Mouse (Mus musculus) heart, adult 2 months (tissue): ENCODE data around the gene Dnal1. TPM values are rescaled to one million over a fixed set of nuclear protein-coding genes. Genes with fewer than 3 reads are reported as not detected.
"Not testable (repeated sequence)": the region's sequence is repeated elsewhere in the genome, so short reads cannot be mapped to it uniquely, and the experiment has no call there.

Source experiments
- DNase-seq, 2 experiments: peaks; one replicate each; pipeline ENCODE4 v3.0.0; 2021
- H3K27ac ChIP-seq: fragments of 200-600 bp; 2 replicates; pipeline ENCODE4 v1.8.1; 2022
- H3K27me3 ChIP-seq: fragments of 200-500 bp; 2 replicates; pipeline ENCODE4 v1.6.1; 2012; ENCODE audit warnings: mild to moderate bottlenecking, low read length, inconsistent platforms, mixed read lengths; ENCODE audit not compliant: control insufficient read depth, insufficient read depth
- H3K36me3 ChIP-seq: fragments of 200-500 bp; 2 replicates; pipeline ENCODE4 v1.6.1; 2012; ENCODE audit warnings: low read length, inconsistent platforms; ENCODE audit not compliant: control insufficient read depth, insufficient read depth
- H3K4me1 ChIP-seq: fragments of 200-500 bp; 2 replicates; pipeline ENCODE4 v1.6.1; 2011; ENCODE audit warnings: low read length; ENCODE audit not compliant: control insufficient read depth, insufficient read depth
- H3K4me3 ChIP-seq: fragments of 200-600 bp; 2 replicates; pipeline ENCODE4 v1.8.1; 2022
- H3K79me2 ChIP-seq: fragments of 200-500 bp; replicated peaks from 2 replicates; pipeline ENCODE4 v1.6.1; 2012; ENCODE audit warnings: mild to moderate bottlenecking, inconsistent platforms, low read length, moderate library complexity, mixed read lengths; ENCODE audit not compliant: control insufficient read depth, insufficient read depth
- H3K9ac ChIP-seq: fragments of 200-500 bp; 2 replicates; pipeline ENCODE4 v1.6.1; 2012; ENCODE audit warnings: low read depth, mild to moderate bottlenecking, control low read depth, inconsistent platforms, low read length, mixed read lengths
- CTCF ChIP-seq: fragments of 200-600 bp; IDR thresholded peaks from 2 replicates; pipeline ENCODE4 v1.8.1; 2022; ENCODE audit warnings: antibody characterized with exemption, mild to moderate bottlenecking, moderate library complexity
- EP300 ChIP-seq: fragments of 200-500 bp; IDR thresholded peaks from 2 replicates; pipeline ENCODE4 v1.6.1; 2011; ENCODE audit warnings: low read depth, low read length, control low read depth; ENCODE audit not compliant: insufficient read depth
- POLR2A ChIP-seq: fragments of 200-500 bp; IDR thresholded peaks from 2 replicates; pipeline ENCODE4 v1.6.1; 2011; ENCODE audit warnings: mild to moderate bottlenecking, low read depth, low read length, control low read depth; ENCODE audit not compliant: insufficient read depth
- WGBS: fragments of 180-500 bp; shearing (Covaris S2); methylation state at CpG from one replicate; pipeline ENCODE4 v1.1.7; 2018; 5-methylcytosine and 5-hydroxymethylcytosine counted together
- intact Hi-C: fragments of 180-260 bp; cut with DNase I; formaldehyde crosslinking; loops from one replicate; pipeline ENCODE4 v1.15.1; 2025
- polyA plus RNA-seq: library from polyadenylated mRNA; depleted of rRNA; stranded (reverse); fragments of >200 nt; gene quantifications from 2 replicates; pipeline ENCODE4 v1.2.3, GENCODE M21; 2012
- total RNA-seq, 2 experiments: library from RNA; stranded (reverse); gene quantifications; 2 replicates each; pipeline ENCODE4 v1.2.3; 2021

The Dnal1 gene
- total and polyA plus RNA-seq, 3 experiments: 3.4 to 7.9 (median 6.9) TPM

- H3K36me3 ChIP-seq: no peaks in the 10 kb centered on the region
- H3K27me3 ChIP-seq: no peaks in the 10 kb centered on the region
- H3K79me2 ChIP-seq: no peaks in the 10 kb centered on the region
- intact Hi-C loops: no loop called here
- DNase-seq: no peak
- no peaks in the 10 kb centered on the region for H3K4me1 ChIP-seq
- 77% methylated on average over 2 of the region's 2 CpGs for WGBS
- H3K27ac ChIP-seq: no peak overlapping the region
- no peak for TF ChIP-seq CTCF
- TF ChIP-seq POLR2A: no peak
- TF ChIP-seq EP300: no peak
- no peak overlapping the region for H3K9ac ChIP-seq
- H3K4me3 ChIP-seq: no peak overlapping the region
Measured at GRCm38 (mm10) chr12:84071696-84072095, 42.5 kb upstream of the Dnal1 start.

GRCm38 (mm10) chr12:84077371-84077990 lies 36.7 kb upstream of the Dnal1 start:
- no peak overlapping the region for H3K4me3 ChIP-seq
- intact Hi-C loops: no loop called here
- no peak for TF ChIP-seq CTCF
- H3K36me3 ChIP-seq: no peaks in the 10 kb centered on the region
- H3K27ac ChIP-seq: no peak overlapping the region
- no peaks in the 10 kb centered on the region for H3K4me1 ChIP-seq
- no peak overlapping the region for H3K9ac ChIP-seq
- 95% methylated on average over 4 of the region's 4 CpGs for WGBS
- H3K27me3 ChIP-seq: no peaks in the 10 kb centered on the region
- H3K79me2 ChIP-seq: no peaks in the 10 kb centered on the region
- DNase-seq: no peak

- Histone ChIP-seq H3K27me3 (no peaks in the 10 kb centered on the region), H3K4me3 (no peak overlapping the region), H3K9ac (no peak overlapping the region), H3K4me1 (no peaks in the 10 kb centered on the region), H3K79me2 (no peaks in the 10 kb centered on the region), H3K27ac (no peak overlapping the region), H3K36me3 (no peaks in the 10 kb centered on the region)
- intact Hi-C loops: no loop called here
- no peak for DNase-seq
- TF ChIP-seq POLR2A (no peak), CTCF (no peak), EP300 (no peak)
- 77% methylated on average over 2 of the region's 2 CpGs for WGBS
Measured at GRCm38 (mm10) chr12:84083842-84084241, 30.3 kb upstream of the Dnal1 start.

- H3K27ac ChIP-seq: no peak overlapping the region
- no peak overlapping the region for H3K9ac ChIP-seq
- no peaks in the 10 kb centered on the region for H3K4me1 ChIP-seq
- no peaks in the 10 kb centered on the region for H3K27me3 ChIP-seq
- H3K79me2 ChIP-seq: no peaks in the 10 kb centered on the region
- H3K4me3 ChIP-seq: no peak overlapping the region
- intact Hi-C loops: no loop called here
- no peak for DNase-seq
- no peaks in the 10 kb centered on the region for H3K36me3 ChIP-seq
- 38% methylated on average over 4 of the region's 4 CpGs for WGBS
- TF ChIP-seq POLR2A (no peak), EP300 (no peak), CTCF (no peak)
Measured at GRCm38 (mm10) chr12:84084581-84084980, 29.6 kb upstream of the Dnal1 start.

- H3K27me3 ChIP-seq, H3K4me1 ChIP-seq, intact Hi-C loops, DNase-seq, H3K4me3 ChIP-seq, H3K27ac ChIP-seq, H3K36me3 ChIP-seq, H3K9ac ChIP-seq, H3K79me2 ChIP-seq: not testable (repeated sequence)
- WGBS: 89% methylated on average over 5 of the region's 5 CpGs
Measured at GRCm38 (mm10) chr12:84094666-84095065, 19.5 kb upstream of the Dnal1 start.

- Histone ChIP-seq H3K27me3 (no peaks in the 10 kb centered on the region), H3K4me1 (no peaks in the 10 kb centered on the region; the same call in 1 of the 2 replicates), H3K9ac (no peak overlapping the region), H3K4me3 (no peak overlapping the region), H3K79me2 (no peaks in the 10 kb centered on the region), H3K36me3 (no peaks in the 10 kb centered on the region), H3K27ac (no peak overlapping the region)
- DNase-seq: no peak
- intact Hi-C loops: no loop called here
- 99% methylated on average over 2 of the region's 2 CpGs for WGBS
- TF ChIP-seq POLR2A (no peak), CTCF (no peak), EP300 (no peak)
Measured at GRCm38 (mm10) chr12:84099605-84100004, 14.6 kb upstream of the Dnal1 start.
